Mouse (Mus musculus) Patski (cell line): ENCODE measurements around the gene Ccdc66. TPM values are rescaled to one million over a fixed set of nuclear protein-coding genes. Genes with fewer than 3 reads are reported as not detected.

ENCODE experiments used
- ATAC-seq: fragments of 100-300 bp; one replicate; pipeline ENCODE4 v1.8.0; 2021
- CTCF ChIA-PET: fragments of 350-600 bp; sonication (Branson Sonifier 250); formaldehyde crosslinking; loops from one replicate; lab custom pipeline; 2022; ENCODE audit warnings: inconsistent platforms; lab: Charles Lee
- POLR2A ChIA-PET: fragments of 350-600 bp; sonication (Branson Sonifier 250); formaldehyde crosslinking; loops from one replicate; lab custom pipeline; 2022; ENCODE audit warnings: antibody characterized with exemption, inconsistent platforms; lab: Charles Lee
- DNase-seq: peaks from one replicate; pipeline ENCODE4 v3.0.0-alpha.2; 2011; ENCODE audit warnings: low read depth, low spot score
- H3K27me3 ChIP-seq: fragments of 371-371 bp; one replicate; pipeline ENCODE4 v1.5.1; 2021
- CTCF ChIP-seq: fragments of 100-300 bp; IDR thresholded peaks from one replicate; pipeline ENCODE4 v1.5.1; 2021
- in situ Hi-C: fragments of 300-500 bp; cut with MboI; formaldehyde crosslinking; loops from 3 replicates; pipeline ENCODE4 v1.11.1; 2018; ENCODE audit warnings: low pct_unique_long_range_greater_than_20kb, mixed read lengths
- polyA plus RNA-seq: library from polyadenylated mRNA; unstranded; gene quantifications from one replicate; pipeline ENCODE4 v1.2.3, GENCODE M21; 2021

Gene Ccdc66
- polyA plus RNA-seq = 19.8 TPM

GRCm38 (mm10) chr14:27507894-27508643 lies at the start of gene Ccdc66:
TSS of gene Ccdc66 (minus strand) at chr14:27508460.
- TF ChIP-seq CTCF = peak; percentile 22
- POLR2A ChIA-PET = no interaction called here
- CTCF ChIA-PET = interaction anchor here (1.7 to 2.1 kb wide), 2 partner anchors 10 to 53 kb away, joined by 7 read pairs; no protein-coding TSS in a partner anchor
- in situ Hi-C loops = loop anchor here (10.0 kb wide), 1 partner anchor 237 kb away; no protein-coding TSS in a partner anchor
- DNase-seq (peak; percentile 82), ATAC-seq (peak; percentile 89)
- H3K27me3 ChIP-seq = no peaks in the 10 kb centered on the region

- ChIA-PET POLR2A (no interaction called here), CTCF (no interaction called here)
- DNase-seq (no peak), ATAC-seq (no peak)
- H3K27me3 ChIP-seq = peaks cover 17% of the 10 kb centered on the region
- TF ChIP-seq CTCF = no peak
- in situ Hi-C loops = no loop called here
Measured at GRCm38 (mm10) chr14:27543838-27544426, 35.7 kb upstream of the Ccdc66 start.

- no peak for DNase-seq
- in situ Hi-C loops = no loop called here
- CTCF ChIA-PET = interaction anchor here (1.1 to 1.3 kb wide), 2 partner anchors 12 to 16 kb away, joined by 3 to 4 read pairs; no protein-coding TSS in a partner anchor
- H3K27me3 ChIP-seq = peaks cover 4% of the 10 kb centered on the region
- POLR2A ChIA-PET = no interaction called here
- no peak for ATAC-seq
- no peak for TF ChIP-seq CTCF
Measured at GRCm38 (mm10) chr14:27536441-27536840, 28.2 kb upstream of the Ccdc66 start.

GRCm38 (mm10) chr14:27524541-27524940 lies 16.3 kb upstream of the Ccdc66 start:
- POLR2A ChIA-PET = no interaction called here
- no peak for DNase-seq
- peaks cover 3% of the 10 kb centered on the region for H3K27me3 ChIP-seq
- no peak for ATAC-seq
- in situ Hi-C loops = loop anchor here (10.0 kb wide), 1 partner anchor 60 kb away; no protein-coding TSS in a partner anchor
- CTCF ChIA-PET = no interaction called here
- no peak for TF ChIP-seq CTCF

DNA sequence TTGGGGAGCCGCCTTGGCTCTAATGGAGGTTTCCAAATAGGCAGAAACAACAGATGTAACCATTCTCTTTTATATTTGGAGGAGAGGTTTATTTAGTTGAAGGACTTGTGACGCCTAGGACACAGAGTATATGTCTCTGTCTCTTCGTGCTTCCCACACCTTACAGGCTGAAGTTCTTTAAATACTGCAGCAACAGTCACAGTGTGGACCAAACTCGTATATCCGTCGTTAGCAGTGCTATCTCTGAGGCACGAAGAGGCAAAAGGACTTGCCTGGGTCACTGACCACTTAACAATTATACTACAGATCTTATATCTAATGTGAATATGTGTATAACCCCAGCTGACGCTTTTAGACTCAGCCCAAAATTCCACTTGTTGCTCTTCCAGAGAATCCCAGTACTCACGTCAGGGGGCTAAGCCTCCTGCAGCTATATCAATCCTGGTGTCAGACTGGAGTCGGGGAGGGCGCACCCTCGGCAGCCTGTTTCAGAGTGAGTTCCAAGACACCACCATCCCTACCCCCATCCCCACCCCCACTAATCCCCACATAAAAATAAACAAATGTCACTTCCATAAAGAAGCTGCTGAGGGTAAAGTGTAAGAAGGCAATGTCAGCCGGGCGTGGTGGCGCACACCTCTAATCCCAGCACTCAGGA lies 513 bp upstream of the Ccdc66 start:
- peak; percentile 23 for ATAC-seq
- CTCF ChIA-PET = interaction anchor here (1.7 to 2.1 kb wide), 2 partner anchors 11 to 52 kb away, joined by 7 read pairs; no protein-coding TSS in a partner anchor
- H3K27me3 ChIP-seq = no peaks in the 10 kb centered on the region
- in situ Hi-C loops = loop anchor here (10.0 kb wide), 1 partner anchor 236 kb away; no protein-coding TSS in a partner anchor
- TF ChIP-seq CTCF = no peak
- no peak for DNase-seq
- POLR2A ChIA-PET = no interaction called here

DNA sequence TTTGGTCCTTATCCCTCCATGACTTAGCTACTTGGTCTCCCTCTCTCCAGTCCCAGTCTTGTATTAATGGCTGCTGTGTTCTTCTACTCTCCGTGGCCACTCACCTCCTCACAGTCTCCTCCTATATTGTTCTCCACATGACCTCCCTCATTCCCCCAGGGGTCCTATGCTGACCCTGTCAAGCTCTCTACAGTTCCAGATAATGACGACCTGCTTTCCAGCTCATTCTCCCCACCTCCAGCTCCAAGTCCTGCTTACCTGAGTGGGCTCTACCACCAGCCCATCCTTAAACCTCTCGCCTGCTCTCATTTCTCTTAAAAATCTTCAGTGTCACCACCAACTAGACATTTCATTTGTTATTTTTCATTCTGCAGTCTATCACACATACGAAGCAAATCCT lies 7.2 kb downstream of the Ccdc66 start:
- no peaks in the 10 kb centered on the region for H3K27me3 ChIP-seq
- no peak for ATAC-seq
- DNase-seq = no peak
- no peak for TF ChIP-seq CTCF
- in situ Hi-C loops = loop anchor here (10.0 kb wide), 1 partner anchor 244 kb away; no protein-coding TSS in a partner anchor
- CTCF ChIA-PET = interaction anchor here (0.7 kb wide), 1 partner anchor 13 kb away, joined by 3 read pairs; no protein-coding TSS in a partner anchor
- POLR2A ChIA-PET = no interaction called here

DNA sequence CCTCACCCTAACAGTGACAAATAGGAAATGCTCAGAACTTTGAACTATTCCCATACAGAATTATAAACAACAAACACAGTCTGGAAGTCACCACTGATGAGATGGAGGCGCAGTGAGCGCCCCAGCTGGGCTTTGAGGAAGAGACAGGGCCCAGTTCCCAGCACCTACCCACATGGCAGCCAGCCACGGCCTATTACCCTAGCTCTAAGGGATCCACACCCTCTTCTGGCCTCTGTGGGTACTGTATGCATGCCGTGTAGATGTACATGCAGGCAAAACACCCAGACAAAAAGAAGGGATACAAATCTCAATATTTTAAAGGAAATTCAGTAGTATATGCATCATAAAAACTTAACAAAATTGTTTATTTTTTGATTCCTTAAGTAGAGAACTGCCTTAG lies 14.7 kb downstream of the Ccdc66 start:
- POLR2A ChIA-PET = no interaction called here
- no peak for DNase-seq
- ATAC-seq = no peak
- CTCF ChIA-PET = no interaction called here
- no peaks in the 10 kb centered on the region for H3K27me3 ChIP-seq
- in situ Hi-C loops = no loop called here
- peak; percentile 27 for TF ChIP-seq CTCF

GRCm38 (mm10) chr14:27491399-27491798 lies 16.9 kb downstream of the Ccdc66 start:
- in situ Hi-C loops = no loop called here
- ATAC-seq (no peak), DNase-seq (no peak)
- H3K27me3 ChIP-seq = no peaks in the 10 kb centered on the region
- TF ChIP-seq CTCF = no peak
- POLR2A ChIA-PET = no interaction called here
- CTCF ChIA-PET = no interaction called here

DNA sequence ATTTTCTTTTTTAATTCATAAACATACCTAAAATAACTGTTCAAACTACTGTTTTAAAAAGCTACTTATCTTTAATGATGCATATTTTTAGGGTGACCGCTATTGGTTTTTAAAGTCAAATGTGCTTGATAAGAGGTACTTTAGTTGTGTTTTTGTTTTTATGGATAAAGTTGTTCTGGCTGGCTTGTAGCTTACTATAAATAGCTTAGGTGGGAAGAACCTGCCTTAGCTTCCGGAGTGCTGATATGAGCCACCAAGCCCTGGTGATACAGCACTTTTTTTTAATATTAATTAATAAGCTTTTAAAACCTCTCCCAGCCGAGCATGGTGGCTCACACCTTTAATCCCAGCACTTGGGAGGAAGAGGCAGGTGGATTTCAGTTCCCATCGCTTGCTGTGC lies 61.3 kb downstream of the Ccdc66 start:
- ChIA-PET CTCF (interaction anchor here (1.1 kb wide), 1 partner anchor 13 kb away, joined by 4 read pairs; no protein-coding TSS in a partner anchor), POLR2A (interaction anchor here (0.8 kb wide), 1 partner anchor 11 kb away, joined by 3 read pairs; no protein-coding TSS in a partner anchor)
- no peaks in the 10 kb centered on the region for H3K27me3 ChIP-seq
- no peak for ATAC-seq
- DNase-seq = no peak
- in situ Hi-C loops = no loop called here
- TF ChIP-seq CTCF = no peak

- ChIA-PET POLR2A (no interaction called here), CTCF (interaction anchor here (1.3 kb wide), 1 partner anchor 9 kb away, joined by 3 read pairs; no protein-coding TSS in a partner anchor)
- H3K27me3 ChIP-seq = no peaks in the 10 kb centered on the region
- ATAC-seq (no peak), DNase-seq (no peak)
- in situ Hi-C loops = no loop called here
- TF ChIP-seq CTCF = no peak
Measured at GRCm38 (mm10) chr14:27444851-27445281, 63.4 kb downstream of the Ccdc66 start.
